Mouse (Mus musculus) adipocyte (in vitro differentiated cells): Measurements from ENCODE around the gene Zfp628.
A peak's percentile ranks its signal among the peaks of the same experiment; 100 is the strongest.
"Not testable (repeated sequence)": the region's sequence is repeated elsewhere in the genome, so short reads cannot be mapped to it uniquely, and the experiment has no call there.

ENCODE experiments used
- DNase-seq: peaks from one replicate; pipeline ENCODE4 v3.0.0-alpha.2; 2016; ENCODE audit warnings: low spot score

The Zfp628 gene

DNA sequence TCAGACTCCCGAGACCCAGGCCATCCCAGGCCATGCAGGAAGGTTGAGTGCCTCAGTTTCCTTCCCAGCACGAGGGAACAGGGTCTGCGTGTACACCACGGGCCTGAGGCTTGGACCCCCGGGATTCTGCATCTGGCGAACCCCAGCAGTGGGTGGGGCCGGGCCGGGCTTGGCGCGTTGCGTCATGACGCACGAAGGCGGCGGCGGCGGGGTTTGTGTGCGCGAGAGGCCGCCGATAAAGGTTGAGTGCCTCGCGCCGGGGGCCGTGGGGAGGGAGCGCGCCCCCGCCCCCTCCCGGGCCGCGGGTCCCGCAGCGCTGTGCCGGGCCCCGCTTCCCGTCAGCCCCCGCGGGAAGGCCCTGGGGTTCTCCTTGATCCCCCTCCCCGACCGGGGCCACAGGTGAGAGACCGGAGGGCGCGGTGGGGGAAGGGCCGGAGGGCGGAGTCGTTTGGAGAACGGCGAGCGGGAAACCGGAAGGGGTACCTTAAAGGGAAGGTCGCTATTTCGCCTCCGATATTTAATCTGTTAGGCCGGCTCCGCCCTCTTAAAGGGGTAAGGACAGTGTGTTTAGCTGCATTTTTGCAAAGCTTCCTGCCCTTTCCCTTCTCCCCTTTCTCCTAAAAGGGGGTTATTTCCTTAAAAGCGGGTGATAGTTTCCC lies at the start of gene Zfp628:
Gene Zfp628 (plus strand): TSS at position 211 of the 659 bp plus-strand sequence.
- DNase-seq = peak; percentile 91

GRCm38 (mm10) chr7:4865579-4866493 lies 49.2 kb upstream of the Zfp628 start:
- DNase-seq = peak; percentile 92

DNA sequence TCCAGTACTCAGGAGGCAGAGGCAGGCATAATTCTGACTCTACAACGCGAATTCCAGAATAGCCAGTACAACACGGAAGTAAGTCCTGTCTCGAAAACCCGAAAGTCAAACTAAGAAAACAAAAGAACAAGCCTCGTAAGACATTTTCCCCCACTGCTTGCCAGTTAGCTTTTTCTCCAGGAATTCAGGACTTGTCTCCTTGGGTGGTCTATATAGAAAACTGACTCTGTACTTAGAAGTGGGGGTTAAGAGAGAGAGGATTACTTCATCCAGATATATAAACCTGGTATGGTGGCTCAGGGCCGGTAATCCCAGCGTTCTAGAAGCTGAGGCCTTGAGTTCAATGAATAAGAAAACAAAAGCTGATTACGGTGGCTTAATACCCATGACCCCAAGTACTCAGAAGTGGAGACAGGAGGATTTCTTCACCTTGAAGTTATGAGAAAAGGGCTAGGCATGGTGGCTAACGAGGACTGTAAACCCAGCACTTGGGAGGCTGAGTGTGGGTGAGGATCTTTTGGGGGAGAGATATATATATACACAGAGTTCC lies 48.3 kb upstream of the Zfp628 start:
- DNase-seq = no peak

DNA sequence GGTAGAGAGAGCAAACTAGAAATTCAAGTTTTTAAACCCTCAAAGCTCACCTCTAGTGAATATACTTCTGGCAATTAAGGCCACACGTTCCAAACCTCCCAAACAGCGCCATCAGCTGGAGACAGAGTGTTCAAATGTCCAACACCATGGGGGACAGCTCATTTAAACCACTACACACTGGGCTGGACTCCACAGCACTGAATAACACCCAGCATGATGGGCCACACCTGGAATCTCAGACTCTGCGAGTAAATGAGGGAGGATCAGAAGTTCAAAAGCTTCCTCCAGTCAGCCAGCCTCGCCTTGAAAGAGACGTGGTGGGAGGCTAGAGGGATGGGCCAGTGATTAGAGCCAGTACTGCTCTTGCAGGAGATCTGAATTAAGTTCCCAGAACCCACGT lies 44.9 kb upstream of the Zfp628 start, which contains the start of gene Isoc2b:
Gene Isoc2b (minus strand): TSS at position 126 of the 400 bp plus-strand sequence.
- DNase-seq = no peak

- DNase-seq = peak; percentile 95
Measured at GRCm38 (mm10) chr7:4876753-4877221, 38.2 kb upstream of the Zfp628 start, which contains the start of gene Isoc2a. Isoc2a (plus strand) TSS chr7:4877153.

- DNase-seq = no peak
Measured at GRCm38 (mm10) chr7:4877226-4877625, 37.8 kb upstream of the Zfp628 start.

- peak; percentile 44 for DNase-seq
Measured at GRCm38 (mm10) chr7:4878186-4878585, 36.8 kb upstream of the Zfp628 start.

- DNase-seq = not testable (repeated sequence)
Measured at GRCm38 (mm10) chr7:4879036-4879435, 36.0 kb upstream of the Zfp628 start.

GRCm38 (mm10) chr7:4886680-4887079 lies 28.3 kb upstream of the Zfp628 start:
- no peak for DNase-seq

GRCm38 (mm10) chr7:4895186-4895585 lies 19.8 kb upstream of the Zfp628 start:
- no peak for DNase-seq

DNA sequence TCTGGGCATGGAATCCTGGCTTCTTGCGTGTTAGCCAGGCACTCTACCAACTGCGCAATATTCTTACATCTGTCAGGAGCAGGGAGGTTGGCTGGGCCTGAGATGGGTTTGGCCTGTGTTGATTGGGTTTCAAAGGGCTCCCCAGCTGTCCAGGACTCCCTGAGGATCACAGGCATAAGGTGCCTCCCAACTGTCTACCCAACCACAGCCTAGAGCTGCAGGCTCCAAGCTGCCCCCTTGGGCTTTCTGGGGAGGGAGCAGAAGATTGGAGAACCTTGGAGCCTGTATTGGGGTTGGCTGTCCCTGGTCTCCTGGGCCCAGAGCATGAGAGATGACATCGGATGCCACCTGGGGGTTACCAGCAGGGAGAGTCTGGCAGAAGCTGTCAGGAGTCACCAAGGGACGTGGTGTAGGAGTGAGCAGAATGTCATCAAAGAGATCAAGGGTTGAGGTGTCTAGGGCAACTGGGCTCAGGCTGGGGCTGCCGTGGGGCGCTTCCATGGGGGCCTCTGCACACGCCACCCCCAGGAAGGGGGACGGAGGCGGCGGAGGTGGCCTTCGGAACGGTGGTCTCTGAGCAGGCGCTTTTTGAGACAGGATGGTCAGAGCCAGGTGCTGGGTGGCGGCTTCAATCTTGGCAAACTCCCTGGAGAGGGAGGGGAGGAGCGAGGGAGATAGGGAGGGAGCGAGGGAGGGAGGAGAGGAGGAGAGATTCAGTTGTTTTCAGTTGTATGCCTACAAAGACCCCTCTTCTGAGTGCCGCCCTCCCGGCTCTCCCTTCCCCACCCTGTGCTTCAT lies 16.0 kb upstream of the Zfp628 start:
- DNase-seq = no peak

GRCm38 (mm10) chr7:4899649-4900522 lies 15.1 kb upstream of the Zfp628 start:
- DNase-seq = no peak

GRCm38 (mm10) chr7:4900523-4900851 lies 14.5 kb upstream of the Zfp628 start:
- DNase-seq = no peak

- no peak for DNase-seq
Measured at GRCm38 (mm10) chr7:4901171-4901570, 13.8 kb upstream of the Zfp628 start.

- no peak for DNase-seq
Measured at GRCm38 (mm10) chr7:4902404-4902803, 12.6 kb upstream of the Zfp628 start.

- DNase-seq = no peak
Measured at GRCm38 (mm10) chr7:4906466-4906950, 8.5 kb upstream of the Zfp628 start, which contains the start of gene Gm36210. Gm36210 (minus strand) TSS chr7:4906516.

GRCm38 (mm10) chr7:4911561-4911960 lies 3.5 kb upstream of the Zfp628 start:
- peak; percentile 54 for DNase-seq

GRCm38 (mm10) chr7:4912248-4912647 lies 2.8 kb upstream of the Zfp628 start:
- DNase-seq = peak; percentile 61

GRCm38 (mm10) chr7:4915669-4916416 lies 826 bp downstream of the Zfp628 start:
- DNase-seq = no peak

DNA sequence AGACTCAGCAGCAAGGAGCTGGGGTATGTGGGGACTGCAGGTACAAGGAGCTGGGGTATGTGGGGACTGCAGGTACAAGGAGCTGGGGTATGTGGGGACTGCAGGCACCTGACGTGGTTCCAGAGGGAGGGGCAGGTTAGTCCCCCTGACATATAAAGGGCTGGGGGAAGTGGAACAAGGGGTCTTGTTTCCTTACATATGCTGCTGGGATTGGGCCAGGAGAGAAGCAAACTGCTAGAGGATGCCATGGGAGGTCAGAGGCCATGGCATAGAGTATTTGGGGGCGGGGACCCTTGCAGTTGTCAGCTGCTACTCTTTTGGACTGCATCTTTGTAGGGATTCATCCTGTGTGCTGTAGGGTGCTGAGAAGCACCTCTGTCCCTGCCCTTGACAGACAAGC lies 2.5 kb downstream of the Zfp628 start:
- no peak for DNase-seq
